Mouse (Mus musculus): ENCODE measurements around the gene Usp35.

DNA sequence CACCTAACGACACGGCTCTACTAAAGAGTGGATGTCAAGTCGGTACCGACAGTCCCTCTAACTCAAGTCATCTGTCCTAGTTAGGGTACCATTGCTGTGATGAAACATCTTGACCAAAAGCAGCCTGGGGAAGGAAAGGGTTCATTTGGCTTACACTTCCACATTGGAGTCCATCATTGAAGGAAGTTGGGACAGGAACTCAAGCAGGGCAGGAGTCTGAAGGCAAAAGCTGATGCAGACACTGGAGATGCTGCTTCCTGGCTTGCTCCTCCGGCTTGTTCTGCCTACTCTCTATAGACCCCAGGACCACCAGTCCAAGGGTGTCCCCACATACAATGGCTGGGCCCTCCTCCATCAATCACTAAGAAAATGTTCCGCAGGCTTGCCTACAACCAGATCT is 16.2 kb downstream of the Usp35 start:
- TF ChIP-seq MYOG (IDR thresholded peaks at IDR 0.05; ENCODE audit: control insufficient read depth in 1 of 3, insufficient read depth in 1 of 3, insufficient read length in 2 of 3, low read depth in 2 of 3) (no peak), POLR2A (IDR thresholded peaks at IDR 0.05; ENCODE audit: insufficient read length, low read depth) (no peak), TCF12 (IDR thresholded peaks at IDR 0.05; ENCODE audit: insufficient read depth, poor library complexity, severe bottlenecking) (no peak), POLR2AphosphoS2 (IDR thresholded peaks at IDR 0.05; ENCODE audit: insufficient read length, low read depth) (no peak), MYOD1 (IDR thresholded peaks at IDR 0.05; ENCODE audit: control insufficient read depth in 1 of 3, insufficient read length in 2 of 3, low read depth in 2 of 3) (no peak), USF1 (IDR thresholded peaks at IDR 0.05; ENCODE audit: low read depth) (no peak), MAX (IDR thresholded peaks at IDR 0.05; ENCODE audit: low read depth) (no peak), E2F4 (IDR thresholded peaks at IDR 0.05; ENCODE audit: insufficient read depth) (no peak), SRF (IDR thresholded peaks at IDR 0.05; ENCODE audit: control insufficient read depth, insufficient read length, low read depth) (no peak), CEBPB (IDR thresholded peaks at IDR 0.05; ENCODE audit: insufficient read depth, poor library complexity, severe bottlenecking) (no peak)
